Mouse (Mus musculus) ES-E14 (cell line): ENCODE measurements around the gene Klf11.

Experiments
- CHD2 ChIP-seq: IDR thresholded peaks from 2 replicates; pipeline ENCODE4 v1.6.1; 2014; ENCODE audit warnings: mild to moderate bottlenecking, low read depth, low read length, inconsistent platforms
- HCFC1 ChIP-seq: IDR thresholded peaks from 2 replicates; pipeline ENCODE4 v1.6.1; 2012; ENCODE audit warnings: low read length, inconsistent platforms, borderline replicate concordance; ENCODE audit not compliant: insufficient read depth
- MAFK ChIP-seq: IDR thresholded peaks from 2 replicates; pipeline ENCODE4 v1.6.1; 2014; ENCODE audit warnings: mild to moderate bottlenecking, low read depth, low read length, inconsistent platforms; ENCODE audit not compliant: insufficient read depth
- ZC3H11A ChIP-seq: IDR thresholded peaks from 2 replicates; pipeline ENCODE4 v1.6.1; 2012; ENCODE audit warnings: low read depth, mild to moderate bottlenecking, inconsistent platforms, low read length, borderline replicate concordance
- ZNF384 ChIP-seq: IDR thresholded peaks from 2 replicates; pipeline ENCODE4 v1.6.1; 2012; ENCODE audit warnings: low read depth, low read length, inconsistent platforms

- TF ChIP-seq MAFK (no peak), ZNF384 (no peak), HCFC1 (no peak), CHD2 (no peak), ZC3H11A (no peak)
These were observed 56.4 kb downstream of the Klf11 start for GRCm38 (mm10) chr12:24707480-24707802.
